Mouse (Mus musculus) CH12.LX (cell line): ENCODE data around the gene Sergef. TPM values are rescaled to one million over a fixed set of nuclear protein-coding genes. Genes with fewer than 3 reads are reported as not detected.

Experiments used
- DNase-seq: peaks from one replicate; pipeline ENCODE4 v3.0.0-alpha.2; 2013; ENCODE audit errors: extremely low read depth
- H3K27ac ChIP-seq: 2 replicates; pipeline ENCODE4 v1.5.1; 2012; ENCODE audit warnings: low read depth, mild to moderate bottlenecking, control low read depth, moderate library complexity; ENCODE audit not compliant: insufficient read depth
- H3K27me3 ChIP-seq: replicated peaks from 2 replicates; pipeline ENCODE3; 2012; ENCODE audit warnings: inconsistent platforms
- H3K36me3 ChIP-seq, 2 experiments: replicated peaks in 1 of 2; 2 replicates each; pipeline versions ENCODE3 to v1.6.1; 2012; ENCODE audit warnings: inconsistent platforms in 1 of 2, low read length in 1 of 2, mild to moderate bottlenecking in 1 of 2, mixed read lengths in 1 of 2, moderate library complexity in 1 of 2; ENCODE audit not compliant: control insufficient read depth in 1 of 2, insufficient read depth in 1 of 2
- H3K4me1 ChIP-seq, 2 experiments: 2 replicates each; pipeline ENCODE4 v1.6.1; 2012; ENCODE audit warnings: inconsistent platforms in 1 of 2, moderate library complexity in 1 of 2; ENCODE audit not compliant: insufficient read depth in 2 of 2, control insufficient read depth in 1 of 2
- H3K4me2 ChIP-seq: 2 replicates; pipeline ENCODE4 v1.6.1; 2012; ENCODE audit warnings: low read depth, mild to moderate bottlenecking, control low read depth; ENCODE audit not compliant: poor library complexity, insufficient read depth, severe bottlenecking
- H3K4me3 ChIP-seq, 3 experiments: fragments of 150-350 bp in 1 of 3; sonication (generic) in 1 of 3; replicated peaks in 1 of 3; 2 replicates each; pipeline versions ENCODE3 to v1.5.1; 2011 to 2012; ENCODE audit warnings: low read depth in 2 of 3, low read length in 2 of 3, mild to moderate bottlenecking in 2 of 3, moderate library complexity in 2 of 3, control low read depth in 1 of 3, improper control_type of control experiment in 1 of 3, inconsistent platforms in 1 of 3, mixed read lengths in 1 of 3; ENCODE audit not compliant: poor library complexity in 1 of 3
- H3K79me2 ChIP-seq: replicated peaks from 2 replicates; pipeline ENCODE4 v1.6.1; 2012; ENCODE audit warnings: mild to moderate bottlenecking, moderate library complexity; ENCODE audit not compliant: control insufficient read depth, poor library complexity, insufficient read depth, severe bottlenecking; ENCODE audit errors: extremely low read depth
- H3K9ac ChIP-seq: 2 replicates; pipeline ENCODE4 v1.6.1; 2012; ENCODE audit warnings: low read depth, mild to moderate bottlenecking, control low read depth, moderate library complexity; ENCODE audit not compliant: insufficient read depth
- H3K9me3 ChIP-seq: replicated peaks from 2 replicates; pipeline ENCODE3; 2012; ENCODE audit warnings: low read length, inconsistent platforms, mixed read lengths
- BHLHE40 ChIP-seq: IDR thresholded peaks from 2 replicates; pipeline ENCODE4 v1.6.1; 2011; ENCODE audit warnings: mild to moderate bottlenecking, low read depth, low read length, improper control_type of control experiment
- E2F4 ChIP-seq: IDR thresholded peaks from 2 replicates; pipeline ENCODE4 v1.6.1; 2011; ENCODE audit warnings: low read depth, low read length, improper control_type of control experiment; ENCODE audit not compliant: insufficient replicate concordance
- GABPA ChIP-seq: IDR thresholded peaks from 2 replicates; pipeline ENCODE4 v1.6.1; 2012; ENCODE audit warnings: low read depth, low read length, improper control_type of control experiment, inconsistent platforms; ENCODE audit not compliant: insufficient replicate concordance
- IRF4 ChIP-seq: IDR thresholded peaks from 2 replicates; pipeline ENCODE4 v1.6.1; 2014; ENCODE audit warnings: low read depth, mild to moderate bottlenecking, inconsistent platforms, low read length, improper control_type of control experiment
- JUN ChIP-seq: IDR thresholded peaks from 2 replicates; pipeline ENCODE4 v1.6.1; 2011; ENCODE audit warnings: low read depth, mild to moderate bottlenecking, low read length, improper control_type of control experiment, moderate library complexity; ENCODE audit not compliant: insufficient read depth
- MAFK ChIP-seq: IDR thresholded peaks from 2 replicates; pipeline ENCODE4 v1.6.1; 2011; ENCODE audit warnings: low read length, improper control_type of control experiment; ENCODE audit not compliant: insufficient replicate concordance
- MAZ ChIP-seq: IDR thresholded peaks from 2 replicates; pipeline ENCODE4 v1.6.1; 2012; ENCODE audit warnings: low read depth, mild to moderate bottlenecking, inconsistent platforms, low read length, improper control_type of control experiment, moderate library complexity
- MYC ChIP-seq: IDR thresholded peaks from 2 replicates; pipeline ENCODE4 v1.6.1; 2011; ENCODE audit warnings: low read depth, mild to moderate bottlenecking, improper control_type of control experiment, low read length
- POLR2A ChIP-seq: IDR thresholded peaks from 2 replicates; pipeline ENCODE4 v1.6.1; 2011; ENCODE audit warnings: low read depth, mild to moderate bottlenecking, improper control_type of control experiment, low read length
- POLR2AphosphoS2 ChIP-seq: IDR thresholded peaks from 2 replicates; pipeline ENCODE4 v1.6.1; 2011; ENCODE audit warnings: low read depth, low read length, improper control_type of control experiment
- RCOR1 ChIP-seq: conservative IDR thresholded peaks from 2 replicates; pipeline ENCODE4 v1.6.1; 2012; ENCODE audit warnings: low read depth, mild to moderate bottlenecking, inconsistent platforms, low read length, improper control_type of control experiment
- TBP ChIP-seq: conservative IDR thresholded peaks from 2 replicates; pipeline ENCODE4 v1.6.1; 2011; ENCODE audit warnings: low read depth, low read length, improper control_type of control experiment
- TCF12 ChIP-seq: IDR thresholded peaks from 2 replicates; pipeline ENCODE4 v1.6.1; 2014; ENCODE audit warnings: low read depth, mild to moderate bottlenecking, inconsistent platforms, low read length, improper control_type of control experiment
- UBTF ChIP-seq: IDR thresholded peaks from 2 replicates; pipeline ENCODE4 v1.6.1; 2012; ENCODE audit warnings: low read depth, mild to moderate bottlenecking, inconsistent platforms, low read length, improper control_type of control experiment, moderate library complexity
- USF1 ChIP-seq: IDR thresholded peaks from 2 replicates; pipeline ENCODE4 v1.6.1; 2014; ENCODE audit warnings: low read depth, mild to moderate bottlenecking, inconsistent platforms, low read length, improper control_type of control experiment
- ZC3H11A ChIP-seq: IDR thresholded peaks from 2 replicates; pipeline ENCODE4 v1.6.1; 2012; ENCODE audit warnings: low read depth, mild to moderate bottlenecking, inconsistent platforms, low read length, improper control_type of control experiment
- ZKSCAN1 ChIP-seq: IDR thresholded peaks from 2 replicates; pipeline ENCODE4 v1.6.1; 2012; ENCODE audit warnings: low read depth, inconsistent platforms, low read length, improper control_type of control experiment, borderline replicate concordance
- ZMIZ1 ChIP-seq: IDR thresholded peaks from 2 replicates; pipeline ENCODE4 v1.6.1; 2012; ENCODE audit warnings: low read depth, mild to moderate bottlenecking, inconsistent platforms, low read length, improper control_type of control experiment
- dilution Hi-C: fragments of 300-500 bp; cut with MboI; formaldehyde crosslinking; loops from 2 replicates; pipeline ENCODE4 v1.14.3; 2020; ENCODE audit warnings: low sequenced_read_pairs; ENCODE audit not compliant: extremely low pct_unique_long_range_greater_than_20kb, extremely low pct_ligation_motif_present
- in situ Hi-C: fragments of 300-500 bp; cut with MboI; formaldehyde crosslinking; loops from 3 replicates; pipeline ENCODE4 v1.14.3; 2019; ENCODE audit warnings: low sequenced_read_pairs, low pct_ligation_motif_present, low pct_unique_long_range_greater_than_20kb, mixed read lengths
- polyA plus RNA-seq: library from polyadenylated mRNA; unstranded; fragments of >175 nt; gene quantifications from 2 replicates; pipeline ENCODE4 v1.2.1, GENCODE M21; 2012; ENCODE audit warnings: low read depth; ENCODE audit not compliant: insufficient read length
- total RNA-seq, 2 experiments: library from RNA; depleted of rRNA; stranded (reverse); fragments of 300-350 nt in 1 of 2; fragments of >200 nt in 1 of 2; gene quantifications; 2 replicates each; pipeline ENCODE4 v1.2.3; 2012 to 2014

Sergef gene
- total and polyA plus RNA-seq, 3 experiments = 13.0 to 18.0 (median 14.1) TPM

DNA sequence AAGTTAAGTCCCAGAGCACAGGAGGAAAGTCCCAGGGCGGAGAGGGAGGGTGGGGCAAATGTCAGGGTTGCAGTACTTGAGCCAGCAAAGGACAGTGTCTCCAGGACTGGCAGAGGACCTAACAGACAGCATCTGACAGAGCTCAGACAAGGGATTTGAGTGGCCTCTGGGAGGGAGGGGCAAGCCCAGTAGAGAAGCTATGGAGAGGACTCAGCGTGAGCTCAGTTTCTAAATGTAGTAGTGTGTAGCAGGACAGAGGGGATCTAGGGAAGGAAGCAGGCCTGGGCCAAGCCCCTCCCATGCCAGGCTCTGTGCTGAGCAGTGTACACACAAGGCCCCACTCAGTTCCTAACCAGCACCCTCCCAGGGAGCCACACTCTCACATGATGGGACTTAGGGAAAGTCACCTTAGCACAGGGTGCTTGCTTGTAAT lies 157.5 kb downstream of the Sergef start:
- TF ChIP-seq ZC3H11A = no peak
- no peak for TF ChIP-seq MYC
- no peak for TF ChIP-seq POLR2AphosphoS2
- no peak for DNase-seq
- H3K4me3 ChIP-seq = no peak overlapping the region
- dilution Hi-C loops (no loop called here), in situ Hi-C loops (no loop called here)
- peaks cover 10 to 46% of the 10 kb centered on the region in 2 experiments for H3K4me1 ChIP-seq
- H3K27ac ChIP-seq = no peak overlapping the region
- no peaks in the 10 kb centered on the region for H3K27me3 ChIP-seq
- H3K4me2 ChIP-seq = no peak overlapping the region
- no peaks in the 10 kb centered on the region for H3K9me3 ChIP-seq
- H3K36me3 ChIP-seq = peaks cover 0 to 7% of the 10 kb centered on the region in 2 experiments
- H3K79me2 ChIP-seq = no peaks in the 10 kb centered on the region
- no peak overlapping the region for H3K9ac ChIP-seq

DNA sequence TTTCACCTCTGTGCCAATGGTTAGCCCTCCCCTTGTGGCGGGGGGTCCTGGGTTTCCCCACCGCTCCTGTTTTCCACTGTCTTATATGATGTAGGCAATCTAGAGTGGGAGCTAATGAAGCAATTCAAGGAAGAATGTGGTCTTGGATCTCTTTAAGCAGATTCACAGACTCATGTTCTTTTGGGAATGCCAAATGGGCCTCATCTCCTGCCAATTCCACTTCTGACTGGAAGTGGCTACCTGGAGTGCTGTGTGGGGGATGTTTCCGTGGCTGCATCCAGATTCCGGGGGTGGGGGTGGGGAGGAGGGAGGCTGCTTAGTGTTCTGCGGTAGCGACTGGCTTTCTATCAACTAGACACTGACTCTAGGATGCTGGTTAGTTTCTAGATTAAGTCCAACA lies 159.8 kb downstream of the Sergef start:
- H3K27me3 ChIP-seq = no peaks in the 10 kb centered on the region
- in situ Hi-C loops = no loop called here
- TF ChIP-seq MAZ (no peak), UBTF (no peak), JUN (no peak), POLR2A (no peak), BHLHE40 (no peak), IRF4 (no peak), MYC (no peak), USF1 (no peak), RCOR1 (no peak), MAFK (no peak), TBP (no peak), GABPA (no peak), ZMIZ1 (no peak), TCF12 (no peak), ZKSCAN1 (no peak), E2F4 (no peak)
- H3K9me3 ChIP-seq = no peaks in the 10 kb centered on the region
- H3K4me1 ChIP-seq = peaks cover 10 to 41% of the 10 kb centered on the region in 2 experiments
- H3K9ac ChIP-seq = no peak overlapping the region
- H3K4me2 ChIP-seq = no peak overlapping the region
- no peaks in the 10 kb centered on the region for H3K79me2 ChIP-seq
- H3K36me3 ChIP-seq = peaks cover 0 to 4% of the 10 kb centered on the region in 2 experiments
- dilution Hi-C loops = no loop called here
- no peak overlapping the region for H3K4me3 ChIP-seq
- no peak overlapping the region for H3K27ac ChIP-seq
- DNase-seq = no peak
